Mouse (Mus musculus) yolk sac, embryonic 10.5 days (tissue): Measurements from ENCODE around the gene Zfp120.
"Not testable (repeated sequence)": the region's sequence is repeated elsewhere in the genome, so short reads cannot be mapped to it uniquely, and the experiment has no call there.

Source experiments
- DNase-seq: peaks from one replicate; pipeline ENCODE4 v3.0.0-alpha.2; 2017; ENCODE audit warnings: low spot score

The Zfp120 gene

DNA sequence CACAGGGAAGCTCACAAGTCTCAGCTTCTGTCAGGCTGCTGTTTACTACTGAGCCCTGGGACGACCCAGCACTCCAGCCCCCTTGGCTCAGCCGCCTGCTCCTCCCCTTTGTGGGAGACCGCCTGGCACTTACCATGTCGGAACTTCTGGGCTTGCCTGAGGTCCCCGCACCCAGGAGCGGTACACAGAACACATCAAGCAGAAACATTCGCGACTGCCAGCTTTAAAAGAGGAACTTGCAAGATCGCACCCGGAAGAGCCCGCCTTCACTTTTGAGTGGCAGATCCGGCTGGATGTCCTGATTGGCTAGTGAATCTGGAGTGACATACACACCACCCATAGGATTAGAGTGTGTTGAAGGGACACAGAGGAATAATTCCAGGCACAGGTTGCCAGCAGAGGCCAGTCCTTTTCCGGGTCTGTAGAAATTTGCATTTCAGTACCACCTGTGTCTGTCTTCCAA is at the start of gene Zfp120:
TSS of gene Zfp120 (minus strand) at position 274 of the 463 bp plus-strand sequence.
- DNase-seq = peak; percentile 85

DNA sequence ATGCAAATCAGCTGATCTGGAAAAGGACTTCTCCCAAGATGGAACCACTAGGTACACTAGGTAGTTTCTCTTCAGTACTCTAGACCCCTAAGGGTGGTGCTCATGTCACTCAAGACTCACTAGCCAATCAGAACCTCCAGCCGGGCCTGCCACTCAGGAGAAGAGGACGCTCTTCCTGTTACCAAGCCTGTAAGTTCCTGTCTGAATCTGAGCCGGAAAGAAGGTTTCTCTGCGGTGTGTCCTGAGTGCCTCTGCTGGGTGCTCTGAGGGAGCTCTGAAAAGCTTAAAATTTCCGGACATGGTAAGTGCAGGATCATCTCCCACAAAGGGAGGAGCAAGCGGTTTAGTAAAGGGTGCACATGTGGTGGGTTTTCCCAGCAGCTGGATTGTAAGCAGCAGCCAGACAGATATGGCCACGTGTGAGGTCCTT is 45.1 kb upstream of the Zfp120 start, which contains the start of gene Gm14139:
TSS of gene Gm14139 (plus strand) at position 186 of the 430 bp plus-strand sequence.
- DNase-seq = peak; percentile 3

DNA sequence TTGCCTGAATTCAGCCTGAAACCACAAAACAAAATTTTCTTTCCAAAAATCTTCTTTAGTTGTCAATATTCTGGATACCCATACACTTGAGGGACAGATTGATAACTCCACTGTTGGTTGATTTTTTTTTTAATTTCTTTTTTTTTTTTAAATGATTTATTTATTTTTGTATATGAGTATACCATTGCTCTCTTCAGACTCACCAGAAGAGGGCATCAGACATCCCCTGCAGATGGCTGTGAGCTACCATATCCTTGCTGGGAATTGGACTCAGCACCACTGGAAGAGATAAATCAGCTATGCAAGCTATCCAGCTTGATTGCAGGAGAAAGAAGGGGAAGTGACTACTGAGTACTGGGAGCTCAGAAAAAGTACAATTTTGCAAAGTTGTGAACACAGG is 44.5 kb upstream of the Zfp120 start:
- not testable (repeated sequence) for DNase-seq

DNA sequence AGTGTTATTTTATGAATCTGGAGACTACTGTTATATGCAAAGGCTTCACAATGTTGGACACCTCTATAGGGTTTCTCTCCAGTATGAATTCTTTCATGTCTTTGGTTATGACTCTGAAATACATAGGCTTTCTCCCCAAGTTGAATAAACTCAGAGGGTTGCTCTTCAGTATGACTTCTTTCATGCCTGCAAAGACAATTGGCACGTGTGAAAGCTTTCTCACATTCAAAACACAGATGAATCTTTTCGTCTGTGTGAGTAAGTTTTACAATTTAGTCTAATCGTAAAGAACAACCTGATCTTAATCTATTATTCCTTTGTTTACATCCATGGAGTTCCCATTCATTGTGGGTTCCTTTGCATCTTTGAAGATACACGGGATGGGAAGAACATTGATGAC is 43.1 kb upstream of the Zfp120 start, which contains the start of gene Gm10770:
TSS of gene Gm10770 (minus strand) at position 101 of the 400 bp plus-strand sequence.
- DNase-seq = not testable (repeated sequence)

DNA sequence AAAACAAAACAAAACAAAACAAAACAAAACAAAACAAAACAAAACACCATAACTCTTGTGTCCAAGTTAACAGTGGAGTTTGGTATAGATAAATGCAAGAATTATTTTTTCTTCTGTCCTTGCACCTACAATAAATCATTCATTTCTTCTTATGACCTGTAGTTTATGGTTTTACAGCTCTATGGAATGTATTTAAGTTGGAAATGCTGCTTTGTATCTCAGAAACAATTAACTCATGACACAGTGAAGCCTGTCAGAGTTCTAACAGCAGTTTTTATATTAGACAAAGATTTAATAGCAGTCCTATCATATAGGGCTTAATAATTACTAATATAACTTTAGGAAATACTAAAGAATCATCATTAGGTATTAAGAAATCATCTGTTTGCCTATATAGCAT is 37.3 kb upstream of the Zfp120 start:
- DNase-seq = no peak

DNA sequence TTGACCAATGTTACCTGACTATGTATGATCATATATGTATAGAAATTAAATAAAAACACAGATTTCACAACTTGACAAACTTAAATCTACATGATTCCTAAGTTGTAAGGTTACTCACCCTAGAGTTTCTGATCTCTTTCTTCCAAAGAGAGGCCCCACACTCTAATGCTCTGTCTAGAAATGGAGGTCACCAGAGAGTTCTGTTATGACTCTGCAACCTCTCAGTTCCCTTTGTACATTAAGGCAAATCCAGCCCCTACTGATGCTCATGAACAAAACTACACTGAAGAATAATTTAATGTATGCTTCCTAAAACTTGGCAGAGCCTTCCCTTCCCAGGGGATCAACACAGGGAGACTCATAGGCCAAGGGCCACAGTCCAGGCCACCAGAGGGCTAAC is 30.2 kb upstream of the Zfp120 start:
- no peak for DNase-seq

DNA sequence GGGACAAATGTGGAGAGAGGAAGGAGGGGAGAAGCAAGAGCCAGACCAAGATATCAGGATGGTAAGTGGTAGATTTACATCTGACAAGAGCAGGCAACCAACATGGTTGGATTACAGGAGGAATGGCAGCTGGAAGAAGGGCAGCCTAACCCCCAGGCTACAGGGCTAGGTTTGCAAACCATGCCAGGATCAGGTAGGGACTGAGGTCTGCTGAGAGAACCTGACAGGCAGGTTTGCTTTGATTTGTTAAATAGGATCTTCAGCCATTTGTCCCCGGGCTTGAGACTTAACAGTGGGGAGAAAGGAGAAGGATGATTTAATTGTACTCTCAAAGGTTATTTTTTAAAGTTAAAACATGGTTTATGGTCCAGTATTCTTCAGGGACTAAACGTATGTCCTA is 3.7 kb downstream of the Zfp120 start:
- DNase-seq = no peak

DNA sequence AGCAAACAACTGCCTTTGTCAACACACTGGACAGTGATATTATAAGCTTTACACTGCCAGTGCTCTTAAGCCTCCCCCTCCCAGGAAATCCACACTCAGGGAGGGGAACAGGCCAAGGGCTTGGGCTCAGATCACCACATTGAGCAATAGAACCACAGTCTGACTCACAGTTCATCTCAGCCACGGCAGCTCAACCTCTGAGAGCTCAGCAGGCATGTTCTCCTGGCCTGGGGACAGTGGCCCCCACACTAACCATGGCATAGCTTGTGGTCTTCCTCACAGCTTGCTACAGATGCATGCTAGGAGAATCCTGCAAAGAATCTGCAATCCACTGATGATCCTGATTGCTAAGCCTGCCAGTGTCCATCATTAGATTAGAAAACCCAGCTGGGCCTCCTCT is 4.5 kb downstream of the Zfp120 start:
- not testable (repeated sequence) for DNase-seq

DNA sequence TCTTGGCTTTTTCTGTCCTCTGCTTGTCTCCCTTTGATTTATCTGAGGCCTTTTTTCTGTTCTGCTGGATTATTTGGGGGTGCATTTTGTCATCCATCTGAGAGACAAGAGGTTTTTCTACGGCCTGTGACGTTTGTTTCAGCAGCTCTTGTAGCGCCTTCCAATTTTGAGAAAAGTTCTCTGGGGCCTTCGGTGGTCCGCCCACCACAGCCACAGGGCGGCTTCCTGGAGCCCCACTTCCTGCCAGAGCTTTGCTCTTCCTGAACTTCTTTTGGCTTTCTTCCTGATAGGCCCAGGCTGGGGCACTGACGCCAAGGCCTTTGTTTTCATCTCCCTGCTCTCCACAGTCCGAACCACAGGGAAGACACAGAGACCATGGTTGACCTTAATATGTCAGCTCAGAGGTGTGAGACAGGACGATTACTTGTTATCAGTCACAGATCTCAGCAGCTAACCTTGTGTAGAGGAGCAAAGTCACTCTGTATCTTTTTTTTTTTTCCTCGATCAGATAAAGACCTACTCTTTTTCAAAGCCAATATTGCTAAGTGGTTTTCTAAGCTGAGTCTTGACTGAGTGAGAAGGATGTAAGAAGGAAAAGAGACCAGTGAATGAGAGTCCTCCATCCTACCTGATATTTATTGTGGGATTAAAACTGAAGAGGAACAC is 25.1 kb downstream of the Zfp120 start:
- no peak for DNase-seq

DNA sequence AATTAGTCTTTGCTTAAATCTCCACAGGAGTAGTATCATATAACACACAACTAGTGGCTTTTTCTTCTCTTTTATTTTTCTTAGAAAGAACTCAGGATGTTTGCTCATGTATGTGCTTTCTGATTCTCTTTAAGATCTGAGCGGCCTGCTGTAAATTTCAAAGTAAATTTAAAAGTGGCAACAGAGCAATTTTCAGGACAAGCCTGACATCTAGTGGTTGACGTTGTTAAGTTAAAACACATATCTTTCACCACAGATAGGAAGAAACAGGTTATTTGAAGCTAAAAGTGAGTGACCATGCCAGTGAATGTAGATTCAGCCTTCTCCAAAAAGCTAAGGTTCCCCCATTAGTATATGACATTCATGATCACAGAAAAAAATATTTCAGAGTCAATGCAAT is 36.9 kb downstream of the Zfp120 start:
- DNase-seq = not testable (repeated sequence)
